Mouse (Mus musculus): Measurements from ENCODE around the gene Slc22a20. TPM values are rescaled to one million over a fixed set of nuclear protein-coding genes. Genes with fewer than 3 reads are reported as not detected.

The Slc22a20 gene
- total and polyA plus RNA-seq, 3 experiments = not detected

- DNase-seq (ENCODE audit: low spot score) (no peak), ATAC-seq (ENCODE audit: extremely low read depth, insufficient number of reproducible peaks, low FRiP score, poor library complexity, severe bottlenecking) (no peak)
- peaks cover 96% of the 10 kb centered on the region for H3K36me3 ChIP-seq (replicated peaks)
- no peak overlapping the region for H3K4me3 ChIP-seq (ENCODE audit: low read depth, low read length)
- no peaks in the 10 kb centered on the region for H3K9me3 ChIP-seq (replicated peaks)
- no peak for TF ChIP-seq GATA2 (IDR thresholded peaks at IDR 0.05; ENCODE audit: borderline replicate concordance, low read depth, low read length)
- TF ChIP-seq TAL1 (conservative IDR thresholded peaks at IDR 0.05; ENCODE audit: low read depth, low read length) = no peak
- TF ChIP-seq CTCF (IDR thresholded peaks at IDR 0.05; ENCODE audit: low read depth, low read length) = no peak
- no peak for TF ChIP-seq POLR2AphosphoS5 (IDR thresholded peaks at IDR 0.05; ENCODE audit: insufficient replicate concordance, low read depth, low read length)
- no peak for TF ChIP-seq GATA1 (IDR thresholded peaks at IDR 0.05; ENCODE audit: borderline replicate concordance, low read length)
- peaks cover 12% of the 10 kb centered on the region for H3K4me1 ChIP-seq (ENCODE audit: insufficient read depth, low read depth, low read length)
- H3K27me3 ChIP-seq (ENCODE audit: insufficient read depth, low read length) = no peaks in the 10 kb centered on the region
Observed at GRCm38 (mm10) chr19:5955704-5956670, 30.0 kb downstream of the Slc22a20 start.

GRCm38 (mm10) chr19:5954936-5955335, 31.0 kb downstream of the Slc22a20 start:
- TF ChIP-seq POLR2AphosphoS5 (IDR thresholded peaks at IDR 0.05; ENCODE audit: insufficient replicate concordance, low read depth, low read length) = no peak
- TF ChIP-seq GATA1 (IDR thresholded peaks at IDR 0.05; ENCODE audit: borderline replicate concordance, low read length) = no peak
- DNase-seq (ENCODE audit: low spot score) = no peak
- no peak for ATAC-seq (ENCODE audit: extremely low read depth, insufficient number of reproducible peaks, low FRiP score, poor library complexity, severe bottlenecking)
- H3K4me3 ChIP-seq (ENCODE audit: low read depth, low read length) = no peak overlapping the region
- H3K36me3 ChIP-seq (replicated peaks) = peaks cover 98% of the 10 kb centered on the region
- no peaks in the 10 kb centered on the region for H3K27me3 ChIP-seq (ENCODE audit: insufficient read depth, low read length)
- peaks cover 6% of the 10 kb centered on the region for H3K4me1 ChIP-seq (ENCODE audit: insufficient read depth, low read depth, low read length)
- no peaks in the 10 kb centered on the region for H3K9me3 ChIP-seq (replicated peaks)

GRCm38 (mm10) chr19:5954031-5954710, 31.8 kb downstream of the Slc22a20 start:
- H3K4me1 ChIP-seq (ENCODE audit: insufficient read depth, low read depth, low read length) = peaks cover 6% of the 10 kb centered on the region
- no peak for ATAC-seq (ENCODE audit: extremely low read depth, insufficient number of reproducible peaks, low FRiP score, poor library complexity, severe bottlenecking)
- no peak overlapping the region for H3K4me3 ChIP-seq (ENCODE audit: low read depth, low read length)
- no peak for DNase-seq (ENCODE audit: low spot score)
- no peaks in the 10 kb centered on the region for H3K27me3 ChIP-seq (ENCODE audit: insufficient read depth, low read length)
- H3K36me3 ChIP-seq (replicated peaks) = peaks cover 100% of the 10 kb centered on the region
- H3K9me3 ChIP-seq (replicated peaks) = no peaks in the 10 kb centered on the region
- TF ChIP-seq CTCF (IDR thresholded peaks at IDR 0.05; ENCODE audit: low read depth, low read length) (no peak), TAL1 (conservative IDR thresholded peaks at IDR 0.05; ENCODE audit: low read depth, low read length) (no peak), GATA1 (IDR thresholded peaks at IDR 0.05; ENCODE audit: borderline replicate concordance, low read length) (no peak), GATA2 (IDR thresholded peaks at IDR 0.05; ENCODE audit: borderline replicate concordance, low read depth, low read length) (no peak), POLR2AphosphoS5 (IDR thresholded peaks at IDR 0.05; ENCODE audit: insufficient replicate concordance, low read depth, low read length) (no peak)

- DNase-seq (ENCODE audit: low spot score) = no peak
- H3K27me3 ChIP-seq (ENCODE audit: insufficient read depth, low read length) = no peaks in the 10 kb centered on the region
- H3K4me1 ChIP-seq (ENCODE audit: insufficient read depth, low read depth, low read length) = peaks cover 6% of the 10 kb centered on the region
- ATAC-seq (ENCODE audit: extremely low read depth, insufficient number of reproducible peaks, low FRiP score, poor library complexity, severe bottlenecking) = no peak
- H3K4me3 ChIP-seq (ENCODE audit: low read depth, low read length) = no peak overlapping the region
- TF ChIP-seq TAL1 (conservative IDR thresholded peaks at IDR 0.05; ENCODE audit: low read depth, low read length) (no peak), GATA2 (IDR thresholded peaks at IDR 0.05; ENCODE audit: borderline replicate concordance, low read depth, low read length) (no peak), GATA1 (IDR thresholded peaks at IDR 0.05; ENCODE audit: borderline replicate concordance, low read length) (no peak), POLR2AphosphoS5 (IDR thresholded peaks at IDR 0.05; ENCODE audit: insufficient replicate concordance, low read depth, low read length) (no peak), CTCF (IDR thresholded peaks at IDR 0.05; ENCODE audit: low read depth, low read length) (no peak)
- H3K9me3 ChIP-seq (replicated peaks) = no peaks in the 10 kb centered on the region
- peaks cover 100% of the 10 kb centered on the region for H3K36me3 ChIP-seq (replicated peaks)
Observed at GRCm38 (mm10) chr19:5953201-5953770, 32.7 kb downstream of the Slc22a20 start.

- DNase-seq (ENCODE audit: low spot score) (no peak), ATAC-seq (ENCODE audit: extremely low read depth, insufficient number of reproducible peaks, low FRiP score, poor library complexity, severe bottlenecking) (no peak)
- no peak overlapping the region for H3K4me3 ChIP-seq (ENCODE audit: low read depth, low read length)
- H3K27me3 ChIP-seq (ENCODE audit: insufficient read depth, low read length) = no peaks in the 10 kb centered on the region
- no peaks in the 10 kb centered on the region for H3K9me3 ChIP-seq (replicated peaks)
- H3K36me3 ChIP-seq (replicated peaks) = peaks cover 100% of the 10 kb centered on the region
- H3K4me1 ChIP-seq (ENCODE audit: insufficient read depth, low read depth, low read length) = peaks cover 6% of the 10 kb centered on the region
- TF ChIP-seq GATA1 (IDR thresholded peaks at IDR 0.05; ENCODE audit: borderline replicate concordance, low read length) = no peak
Observed at GRCm38 (mm10) chr19:5952071-5952691, 33.8 kb downstream of the Slc22a20 start.

- no peaks in the 10 kb centered on the region for H3K27me3 ChIP-seq (ENCODE audit: insufficient read depth, low read length)
- H3K4me1 ChIP-seq (ENCODE audit: insufficient read depth, low read depth, low read length) = peaks cover 6% of the 10 kb centered on the region
- no peak overlapping the region for H3K4me3 ChIP-seq (ENCODE audit: low read depth, low read length)
- H3K36me3 ChIP-seq (replicated peaks) = peaks cover 98% of the 10 kb centered on the region
- ATAC-seq (ENCODE audit: extremely low read depth, insufficient number of reproducible peaks, low FRiP score, poor library complexity, severe bottlenecking) (no peak), DNase-seq (ENCODE audit: low spot score) (no peak)
- H3K9me3 ChIP-seq (replicated peaks) = no peaks in the 10 kb centered on the region
- no peak for TF ChIP-seq CTCF (IDR thresholded peaks at IDR 0.05; ENCODE audit: low read depth, low read length)
- no peak for TF ChIP-seq GATA1 (IDR thresholded peaks at IDR 0.05; ENCODE audit: borderline replicate concordance, low read length)
- no peak for TF ChIP-seq POLR2AphosphoS5 (IDR thresholded peaks at IDR 0.05; ENCODE audit: insufficient replicate concordance, low read depth, low read length)
- no peak for TF ChIP-seq GATA2 (IDR thresholded peaks at IDR 0.05; ENCODE audit: borderline replicate concordance, low read depth, low read length)
- TF ChIP-seq TAL1 (conservative IDR thresholded peaks at IDR 0.05; ENCODE audit: low read depth, low read length) = no peak
Observed at GRCm38 (mm10) chr19:5951631-5952030, 34.3 kb downstream of the Slc22a20 start.
